Mouse (Mus musculus) adrenal gland, postnatal 10 days (tissue): ENCODE data around the gene Rfx7. TPM values are rescaled to one million over a fixed set of nuclear protein-coding genes. Genes with fewer than 3 reads are reported as not detected.

Experiments
- DNase-seq: peaks from one replicate; pipeline ENCODE4 v3.0.0; 2021; ENCODE audit warnings: mixed read lengths
- total RNA-seq, 2 experiments: library from RNA; stranded (reverse); gene quantifications; 2 replicates each; pipeline ENCODE4 v1.2.3; 2021

The Rfx7 gene
- total RNA-seq, 2 experiments from 2014 or later = 20.8 to 28.4 TPM

DNA sequence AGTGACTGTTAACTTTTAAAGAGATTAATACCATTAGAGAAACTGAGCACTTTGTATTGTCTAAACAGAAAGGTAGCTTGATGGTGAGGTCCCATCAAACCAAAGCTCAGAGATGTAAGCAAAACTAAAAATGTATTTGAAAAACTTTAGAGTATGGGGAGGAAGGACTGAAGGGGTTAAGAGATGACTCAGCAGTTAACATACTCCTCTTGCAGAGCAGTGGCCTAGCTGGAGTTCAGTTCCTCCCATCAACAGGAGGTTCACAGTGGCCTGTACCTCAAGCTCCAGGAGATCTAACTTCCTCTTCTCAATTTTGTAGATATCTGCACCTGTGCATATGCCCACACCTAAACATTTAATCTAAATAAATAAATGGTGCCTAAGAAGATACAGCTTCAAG, 11.6 kb downstream of the Rfx7 start:
- no peak for DNase-seq

DNA sequence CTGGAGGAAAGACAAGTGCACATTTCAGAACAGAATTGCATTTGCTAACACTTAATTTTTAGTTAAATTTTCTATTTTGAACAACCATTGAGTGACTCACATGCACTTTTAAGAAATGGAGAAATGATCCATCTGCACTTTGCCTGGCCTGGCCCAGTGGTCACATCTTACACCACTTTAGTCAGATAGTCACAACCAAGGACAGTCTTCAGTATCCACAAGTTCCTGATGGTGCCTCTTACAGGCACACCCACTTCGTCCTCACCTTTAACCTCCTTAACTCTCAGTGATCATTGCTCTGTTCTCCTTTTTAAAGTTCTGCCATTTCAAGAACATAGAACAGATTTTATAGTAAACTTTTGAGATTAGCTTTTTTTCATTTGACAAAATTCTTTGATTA, 26.7 kb downstream of the Rfx7 start:
- no peak for DNase-seq

DNA sequence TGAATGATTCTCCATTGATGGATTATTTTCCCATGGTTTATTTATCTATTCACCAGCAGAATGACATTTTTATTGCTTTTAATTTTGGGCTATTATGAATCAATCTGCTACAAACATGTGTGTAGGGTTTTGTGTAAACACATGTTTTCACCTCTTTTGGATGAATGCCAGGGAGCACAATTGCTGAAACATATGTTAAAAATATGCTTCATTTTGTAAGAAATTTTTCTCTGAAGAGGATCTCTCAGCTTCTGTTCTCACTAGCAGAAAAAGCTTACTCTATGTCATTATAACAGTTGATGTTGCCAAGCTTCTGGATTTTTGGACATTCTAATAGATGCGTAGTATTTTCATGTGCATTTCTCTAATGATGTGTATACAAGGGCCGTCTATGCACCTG, 28.3 kb downstream of the Rfx7 start:
- DNase-seq = no peak

DNA sequence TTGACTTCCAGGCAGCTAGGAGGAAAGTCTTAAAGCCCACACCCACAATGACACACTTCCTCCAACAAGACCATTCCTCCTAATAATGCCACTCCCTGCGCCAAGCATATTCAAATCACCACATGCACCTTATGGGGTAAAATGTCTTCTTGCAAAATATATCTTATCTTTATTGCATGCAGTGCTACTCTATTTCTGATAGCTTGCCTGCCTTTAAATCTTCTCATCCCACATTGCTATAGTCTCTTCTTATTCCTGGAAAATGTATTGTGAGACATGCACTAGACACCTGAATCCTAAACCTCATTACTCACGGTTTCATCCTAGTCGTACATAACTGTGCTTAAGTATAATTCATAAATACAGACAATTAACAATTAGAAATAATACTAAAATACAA, 31.2 kb downstream of the Rfx7 start:
- no peak for DNase-seq

DNA sequence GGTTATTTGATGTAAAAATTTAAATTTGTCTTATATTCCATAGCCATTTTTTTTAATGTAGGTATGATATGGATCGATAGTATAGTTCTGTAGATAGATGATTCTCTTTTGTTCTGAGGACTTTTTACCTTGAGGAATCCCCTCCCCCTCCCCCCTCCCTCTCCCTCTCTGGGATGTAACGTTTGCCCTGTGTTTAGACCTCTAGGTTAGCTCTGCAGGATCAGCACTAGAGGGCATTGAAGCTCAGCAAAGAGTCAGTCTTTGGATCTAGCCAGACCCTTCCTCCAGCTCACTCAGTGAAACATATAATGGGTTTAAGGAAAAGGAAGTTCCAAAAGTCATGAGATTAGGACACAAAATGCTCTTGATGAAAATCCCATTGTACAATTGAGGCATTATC, 35.1 kb downstream of the Rfx7 start:
- no peak for DNase-seq

DNA sequence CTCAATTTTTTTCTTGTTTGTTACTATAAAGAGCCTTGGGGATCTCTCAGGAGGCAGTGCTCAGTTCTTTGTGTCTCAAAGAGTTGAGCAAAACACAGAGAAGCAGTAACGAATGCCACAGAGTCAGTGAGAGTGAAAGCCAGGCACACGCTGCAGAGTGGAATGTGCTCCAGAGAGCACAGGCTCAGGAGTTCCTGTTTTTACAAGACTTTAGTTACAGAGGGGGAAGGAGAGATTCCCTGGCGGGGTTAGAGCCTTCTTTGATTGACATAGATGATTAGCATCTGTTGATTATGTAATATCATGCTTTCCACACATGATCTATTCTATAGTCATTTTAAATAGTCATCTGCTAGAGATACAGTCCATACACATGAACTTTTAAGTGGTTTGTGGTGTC, 48.2 kb downstream of the Rfx7 start:
- no peak for DNase-seq

DNA sequence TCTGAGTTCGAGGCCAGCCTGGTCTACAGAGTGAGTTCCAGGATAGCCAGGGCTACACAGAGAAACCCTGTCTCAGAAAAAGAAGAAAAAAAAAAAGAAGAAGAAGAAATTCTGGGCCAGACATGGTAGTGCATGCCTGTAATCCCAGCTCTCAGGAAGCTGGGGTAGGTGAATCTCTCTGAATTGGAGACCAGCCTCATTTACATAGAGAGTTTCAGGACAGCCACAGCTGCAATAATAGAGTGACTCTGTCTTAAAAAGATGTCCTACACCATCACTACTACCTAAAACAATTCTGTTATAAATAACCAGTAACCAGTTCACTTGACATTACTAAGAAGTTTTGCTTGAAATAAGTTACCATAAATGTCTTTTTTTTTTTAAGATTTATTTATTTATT, 58.8 kb downstream of the Rfx7 start:
- no peak for DNase-seq

DNA sequence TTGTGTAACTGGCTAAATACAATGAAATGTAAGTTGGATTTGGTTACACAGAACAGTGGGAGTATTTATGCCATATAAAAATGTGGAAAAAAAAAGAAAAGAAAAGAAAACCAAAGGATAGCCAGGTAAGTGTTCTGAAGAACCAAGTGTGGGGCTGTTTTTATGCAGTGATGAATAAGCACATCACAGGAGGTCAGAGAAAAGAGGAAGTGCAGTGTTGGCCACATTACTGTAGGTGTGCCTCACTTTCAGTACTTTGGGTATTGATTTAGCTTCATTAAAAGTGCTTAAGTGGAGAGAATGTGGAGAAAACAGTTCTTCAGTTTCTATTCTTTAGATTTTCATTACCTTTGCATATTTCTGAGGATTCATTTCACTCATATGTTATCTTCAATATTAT, 60.0 kb downstream of the Rfx7 start:
- no peak for DNase-seq

DNA sequence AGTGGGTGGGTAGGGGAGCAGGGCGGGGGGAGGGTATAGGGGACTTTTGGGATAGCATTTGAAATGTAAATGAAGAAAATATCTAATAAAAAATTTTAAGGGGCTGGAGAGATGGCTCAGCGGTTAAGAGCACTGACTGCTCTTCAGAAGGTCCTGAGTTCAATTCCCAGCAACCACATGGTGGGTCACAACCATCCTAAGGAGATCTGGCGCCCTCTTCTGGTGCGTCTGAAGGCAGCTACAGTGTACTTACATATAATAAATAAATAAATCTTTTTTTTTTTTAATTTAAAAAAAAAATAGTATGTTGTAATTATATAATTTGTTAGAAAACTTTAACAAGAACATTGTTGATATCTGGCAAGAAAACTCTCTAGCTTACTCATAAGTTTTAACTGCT, 62.6 kb downstream of the Rfx7 start:
- peak; percentile 30 for DNase-seq

DNA sequence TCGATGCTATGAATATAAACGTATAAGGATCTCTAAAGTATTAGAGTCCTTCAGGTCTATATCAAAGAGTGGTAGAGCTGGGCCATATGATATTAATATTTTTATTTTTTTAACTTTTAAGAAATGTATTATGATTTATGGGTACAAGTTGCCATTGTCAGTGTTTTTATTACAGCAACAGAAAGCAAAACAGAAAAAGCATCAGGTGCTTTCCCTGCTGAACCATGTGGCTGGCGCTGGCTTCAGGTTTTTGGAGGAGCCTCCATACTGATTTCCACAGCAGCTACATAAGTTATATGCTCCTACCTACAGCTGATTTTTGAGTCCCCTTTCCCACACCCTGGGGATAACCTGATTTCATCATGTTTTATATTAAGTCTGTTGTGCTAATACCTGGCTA, 68.1 kb downstream of the Rfx7 start:
- no peak for DNase-seq

DNA sequence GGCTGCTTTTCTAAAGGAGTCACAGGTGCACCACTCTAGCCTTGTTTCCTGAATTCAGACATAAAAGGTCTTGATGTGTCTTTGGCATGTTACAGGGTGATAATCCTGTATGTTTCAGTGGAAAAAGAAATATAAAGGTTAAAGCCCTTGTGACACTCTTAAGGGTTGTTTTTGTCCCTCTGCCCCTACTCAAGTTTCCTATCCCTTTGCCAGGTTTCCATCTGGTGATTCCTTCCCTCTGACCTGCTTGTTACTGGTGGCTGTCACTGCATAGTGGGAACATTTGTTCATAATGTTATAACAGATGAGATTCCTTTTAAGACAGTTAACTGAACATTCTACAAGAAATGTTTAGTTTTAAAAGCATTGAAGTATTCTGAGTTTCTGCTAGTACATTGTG, 77.7 kb downstream of the Rfx7 start:
- DNase-seq = no peak

DNA sequence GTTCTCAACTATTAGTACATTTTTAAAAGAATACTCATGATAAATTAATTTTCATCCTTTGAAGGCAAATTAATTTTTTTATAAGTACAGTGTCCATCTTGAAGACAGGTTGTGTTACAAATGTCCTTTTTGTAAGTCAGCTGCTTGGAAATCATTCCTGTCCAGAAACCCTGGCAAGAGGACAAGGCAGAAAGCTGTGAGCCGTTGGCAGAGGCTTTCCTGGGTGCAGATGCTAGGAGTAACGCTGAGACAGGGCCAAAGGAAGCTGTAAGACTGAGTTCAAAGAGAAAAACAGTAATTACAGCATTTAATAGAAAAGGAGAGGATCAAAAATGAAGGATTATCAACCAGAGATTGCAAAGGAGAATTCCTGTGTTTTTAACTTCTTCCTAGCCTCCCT, 81.8 kb downstream of the Rfx7 start:
- DNase-seq = peak; percentile 58

DNA sequence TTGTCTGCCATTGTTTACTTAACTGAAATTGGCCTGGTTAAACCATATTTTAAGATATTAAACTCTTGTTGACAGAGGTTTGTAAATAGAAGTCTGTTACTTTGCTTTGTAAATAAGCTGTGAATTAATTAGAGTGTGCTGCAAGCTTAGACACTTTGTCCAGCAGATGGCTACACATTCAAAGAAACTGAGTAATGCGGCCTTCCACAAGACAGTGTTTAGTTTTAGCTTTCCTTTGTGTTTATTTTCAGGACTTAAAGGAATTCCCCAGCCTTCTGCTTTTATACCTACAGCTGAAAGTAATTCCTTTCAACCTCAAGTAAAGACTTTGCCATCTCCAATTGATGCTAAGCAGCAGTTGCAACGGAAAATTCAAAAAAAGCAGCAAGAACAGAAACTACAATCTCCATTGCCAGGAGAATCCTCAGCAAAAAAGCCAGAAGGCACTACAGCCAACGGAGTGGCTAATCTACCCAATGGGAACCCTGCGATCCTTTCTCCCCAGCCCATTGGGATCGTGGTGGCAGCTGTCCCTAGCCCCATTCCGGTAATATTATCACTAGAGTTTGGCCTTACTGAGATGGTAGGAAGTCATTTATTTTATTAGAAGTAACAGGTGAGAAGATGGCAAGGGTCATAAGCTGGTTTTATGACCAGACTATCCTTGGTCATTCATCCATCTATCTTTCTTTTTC, 82.9 kb downstream of the Rfx7 start:
- no peak for DNase-seq

DNA sequence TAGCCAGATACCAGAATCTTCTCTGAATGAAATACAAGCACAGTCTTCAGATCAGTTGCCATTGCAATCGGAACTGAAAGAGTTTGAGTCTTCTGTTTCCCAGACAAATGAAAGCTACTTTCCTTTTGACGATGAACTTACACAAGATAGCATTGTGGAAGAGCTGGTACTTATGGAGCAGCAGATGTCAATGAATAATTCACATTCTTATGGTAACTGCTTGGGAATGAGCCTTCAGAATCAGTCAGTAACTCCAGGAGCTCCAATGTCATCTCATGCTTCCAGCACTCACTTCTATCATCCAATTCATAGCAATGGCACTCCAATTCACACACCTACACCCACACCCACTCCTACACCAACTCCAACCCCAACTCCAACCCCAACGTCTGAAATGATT, 86.0 kb downstream of the Rfx7 start:
- DNase-seq = no peak

DNA sequence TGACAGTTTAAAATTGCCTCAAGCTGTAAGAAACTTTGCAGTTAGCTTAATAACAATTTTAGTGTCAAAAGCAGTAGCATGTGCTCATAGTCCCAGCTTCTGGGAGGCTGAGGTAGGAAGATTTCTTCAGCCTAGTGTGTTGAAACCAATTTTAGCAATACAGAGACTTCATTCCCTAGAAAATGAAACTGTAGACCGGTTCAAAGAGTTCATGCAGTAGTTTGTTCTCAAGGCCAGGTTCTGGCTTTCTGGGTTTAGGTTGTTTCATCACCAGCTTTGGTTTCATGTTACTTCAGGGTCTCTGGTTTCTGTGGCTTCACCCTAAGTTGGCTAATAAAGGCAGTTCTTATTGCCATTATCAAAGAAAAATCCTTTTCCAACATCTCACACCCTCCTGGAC, 91.6 kb downstream of the Rfx7 start:
- no peak for DNase-seq

DNA sequence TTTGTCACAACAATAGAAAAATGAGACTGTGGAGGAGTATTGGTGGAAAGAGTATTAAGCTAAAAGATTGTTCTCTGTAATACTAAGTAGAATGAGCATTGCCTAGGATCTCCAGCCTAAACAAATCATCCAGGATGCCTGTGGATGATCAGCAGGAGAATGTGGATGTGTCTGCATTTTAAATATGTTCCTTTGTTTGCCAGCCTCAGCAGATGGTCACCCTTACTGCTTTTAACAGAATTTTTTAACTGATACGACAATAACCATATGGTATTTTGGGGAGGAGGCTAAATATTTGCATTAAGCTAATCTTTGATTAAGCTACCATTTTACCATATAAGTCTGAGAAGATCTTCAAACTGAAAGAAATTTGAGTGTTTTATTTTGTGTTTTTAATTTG, 95.6 kb downstream of the Rfx7 start:
- DNase-seq = no peak

DNA sequence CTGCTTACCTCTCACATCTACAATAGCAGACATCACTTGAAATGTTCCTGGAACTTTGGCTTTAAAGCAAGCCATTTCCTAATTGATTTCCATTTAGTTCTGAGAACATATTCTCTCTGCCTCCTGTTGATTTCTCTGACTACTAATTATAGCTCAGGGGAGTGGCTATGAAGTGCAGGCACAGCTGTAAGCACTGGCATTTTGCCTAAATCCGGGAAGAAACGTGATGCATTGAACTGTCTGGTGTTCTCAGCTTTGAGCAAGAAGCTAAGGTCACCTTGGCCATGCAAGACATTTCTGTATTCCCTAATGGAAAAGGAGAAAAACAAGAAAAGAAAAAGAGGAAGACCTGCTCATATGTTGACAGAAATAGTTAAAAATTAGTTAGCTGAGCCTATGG, 96.6 kb downstream of the Rfx7 start:
- DNase-seq = peak; percentile 59

DNA sequence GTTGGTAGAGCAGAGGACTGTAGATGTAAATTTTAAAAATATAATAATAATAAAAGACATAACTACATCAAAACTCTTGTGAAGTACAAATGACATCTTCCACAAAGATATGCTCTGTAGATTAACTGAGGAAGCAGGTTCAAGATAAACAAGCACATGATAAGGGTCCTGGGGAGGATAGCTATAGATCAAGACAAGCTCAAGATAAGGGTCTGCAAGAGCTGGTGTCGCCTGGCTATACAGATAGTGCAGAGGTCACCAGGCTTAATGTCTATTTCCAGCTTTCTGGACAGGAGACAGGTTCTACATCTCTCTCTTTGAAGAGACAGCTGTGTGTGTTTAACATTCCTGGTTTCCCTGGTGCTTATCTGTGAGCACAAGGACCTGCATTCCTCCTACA, 100.2 kb downstream of the Rfx7 start:
- no peak for DNase-seq

DNA sequence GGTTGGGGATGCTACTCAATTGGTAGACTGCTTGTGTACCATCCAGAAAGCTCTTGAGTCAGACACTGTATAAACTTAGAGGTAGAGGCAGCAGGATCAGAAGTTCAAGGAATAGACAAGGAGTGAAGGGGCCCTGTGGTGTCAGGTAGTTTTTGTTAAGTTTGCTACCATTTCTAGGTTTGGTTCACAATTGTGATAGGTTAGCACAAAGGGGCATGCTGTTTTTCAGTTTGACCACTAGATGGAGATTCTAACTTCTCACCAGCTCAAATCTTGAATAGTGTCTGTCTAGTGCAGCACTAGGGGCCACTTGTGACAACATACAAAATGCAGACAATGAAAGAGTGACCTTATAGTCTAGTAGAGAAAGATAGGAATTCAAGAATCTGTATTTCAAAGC, 103.1 kb downstream of the Rfx7 start:
- DNase-seq = peak; percentile 15

DNA sequence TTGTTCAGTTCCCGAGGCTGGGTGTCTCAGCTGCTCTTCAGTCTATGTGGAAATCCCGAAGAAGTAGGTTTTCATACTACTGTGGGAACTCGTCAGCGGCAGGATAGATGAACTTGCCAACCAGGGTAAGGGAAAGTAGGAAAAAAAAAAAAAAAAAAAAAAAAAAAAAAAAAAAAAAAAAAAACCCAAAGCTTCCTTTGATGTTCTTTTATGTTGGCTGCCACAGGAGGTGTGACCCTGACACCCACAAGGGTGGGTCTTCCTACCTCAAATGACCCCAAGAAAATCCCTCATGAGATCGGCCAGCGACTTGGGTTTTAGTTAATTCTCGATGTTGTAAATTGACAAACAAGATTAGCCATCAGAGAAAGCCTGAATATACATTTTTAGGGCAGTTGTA, 104.5 kb downstream of the Rfx7 start:
- DNase-seq = peak; percentile 13

DNA sequence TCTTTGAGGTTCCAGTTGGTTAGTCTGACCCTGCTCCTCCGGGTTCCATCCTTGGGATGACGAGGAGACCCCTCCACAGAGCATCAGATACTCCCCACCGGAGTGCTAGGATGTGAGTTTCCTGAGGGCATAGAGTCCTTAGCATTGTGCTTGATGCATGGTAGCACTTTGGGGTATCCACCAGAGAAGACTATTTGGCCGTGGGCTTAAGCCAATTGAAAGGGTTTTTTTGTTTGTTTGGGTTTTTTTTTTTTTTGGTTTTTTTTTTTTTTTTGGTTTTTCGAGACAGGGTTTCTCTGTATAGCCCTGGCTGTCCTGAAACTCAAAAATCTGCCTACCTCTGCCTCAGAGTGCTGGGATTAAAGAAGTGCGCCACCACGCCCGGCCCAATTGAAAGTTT, 105.2 kb downstream of the Rfx7 start:
- DNase-seq = no peak

DNA sequence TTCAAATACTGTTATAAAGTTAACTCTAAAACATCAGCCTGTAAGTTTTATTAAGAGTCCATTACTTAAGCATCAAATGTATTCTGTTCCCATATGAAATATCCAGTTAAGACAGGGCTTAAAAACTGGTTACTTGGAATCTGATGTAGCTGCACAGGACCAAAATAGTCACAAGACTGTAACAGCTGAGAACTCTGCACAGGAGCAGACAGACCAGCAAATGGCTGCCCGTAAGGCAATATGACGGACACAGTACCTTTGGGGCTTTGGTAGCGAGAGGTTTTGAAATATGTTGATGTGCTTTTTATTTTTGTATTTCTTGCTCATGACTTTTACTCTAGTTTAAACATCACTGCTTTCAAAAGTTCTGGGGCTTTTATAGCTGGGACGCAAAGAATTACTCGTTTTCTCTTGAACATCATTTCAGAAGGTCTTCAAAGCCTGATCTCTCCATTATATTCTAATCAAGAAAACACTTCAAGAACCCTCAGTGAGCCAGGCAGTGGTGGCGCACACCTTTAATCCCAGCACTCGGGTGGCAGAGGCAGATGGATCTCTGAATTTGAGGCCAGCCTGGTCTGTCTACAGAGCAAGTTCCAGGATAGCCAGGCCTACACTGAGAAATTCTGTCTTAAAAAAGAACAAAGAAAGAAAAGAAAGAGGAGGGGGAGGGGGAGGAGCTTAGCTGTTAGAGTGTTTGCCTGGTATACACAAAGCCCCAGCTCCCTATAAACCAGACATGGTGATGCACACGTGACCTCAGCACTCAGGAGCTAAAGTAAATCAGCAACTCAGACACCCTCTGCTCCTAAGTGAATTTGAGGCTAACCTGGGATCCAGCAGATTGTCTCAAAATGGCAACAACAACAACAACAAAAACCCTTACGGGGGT, 107.2 kb downstream of the Rfx7 start:
- peak; percentile 25 for DNase-seq

DNA sequence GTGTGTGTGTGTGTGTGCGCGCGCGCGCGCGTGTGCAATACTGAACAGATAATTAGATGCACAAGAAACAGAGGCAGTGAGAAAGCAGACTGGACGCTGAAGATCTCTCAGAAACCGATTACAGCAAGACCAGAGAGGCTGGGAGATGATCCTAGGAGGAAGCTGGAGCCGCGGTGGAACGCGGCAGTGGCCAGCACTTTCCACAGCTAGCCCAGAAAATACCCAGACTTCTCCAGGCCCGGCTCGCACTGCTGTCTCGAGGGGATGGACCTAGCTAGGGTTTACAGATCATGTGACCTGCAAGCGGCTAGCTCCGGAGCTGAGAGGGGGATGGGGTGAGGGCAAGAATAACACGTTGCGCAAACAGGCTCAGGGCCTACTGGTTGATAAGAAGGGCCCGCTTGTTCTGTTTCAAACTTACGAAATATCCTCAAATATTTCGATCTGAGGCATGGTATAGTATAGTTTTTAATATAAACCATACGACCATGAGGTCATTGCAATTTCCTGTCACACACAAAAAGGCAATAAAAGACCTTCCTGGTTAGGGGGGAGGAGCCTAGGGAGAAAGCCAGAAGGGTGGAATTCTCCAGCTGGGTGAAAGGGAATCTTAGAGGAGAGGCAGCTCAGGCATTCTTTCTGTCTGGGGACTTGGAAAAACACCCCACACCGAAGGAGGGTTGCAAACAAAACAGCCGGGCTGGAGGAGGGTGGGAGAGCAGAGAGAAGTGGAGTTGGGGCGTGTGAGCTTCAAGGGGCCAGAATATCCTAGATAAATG, 108.0 kb downstream of the Rfx7 start:
- DNase-seq = peak; percentile 89
